Mouse (Mus musculus): Measurements from ENCODE around the gene Cntn4. TPM values are rescaled to one million over a fixed set of nuclear protein-coding genes. Genes with fewer than 3 reads are reported as not detected.
"Not testable (repeated sequence)": the region's sequence is repeated elsewhere in the genome, so short reads cannot be mapped to it uniquely, and the experiment has no call there.

Cntn4 gene
- polyA plus RNA-seq, 1 experiment: not detected

- Histone ChIP-seq H3K4me1 (replicated peaks; ENCODE audit: control insufficient read depth, insufficient read depth, low read length) (no peaks in the 10 kb centered on the region), H3K36me3 (ENCODE audit: control insufficient read depth, insufficient read depth, low read length) (no peaks in the 10 kb centered on the region), H3K27ac (ENCODE audit: control insufficient read depth, insufficient read depth, low read length) (no peak overlapping the region), H3K4me3 (ENCODE audit: control insufficient read depth, insufficient read depth, low read length) (no peak overlapping the region), H3K27me3 (ENCODE audit: control insufficient read depth, insufficient read depth, low read length) (no peaks in the 10 kb centered on the region)
- WGBS: 83% methylated on average over 3 of the region's 3 CpGs
- no peak for DNase-seq
- TF ChIP-seq POLR2A (IDR thresholded peaks at IDR 0.05; ENCODE audit: control insufficient read depth, extremely low read depth, insufficient read depth, low read length, poor library complexity): no peak
- TF ChIP-seq CTCF (IDR thresholded peaks at IDR 0.05; ENCODE audit: borderline replicate concordance, control insufficient read depth, extremely low read depth, insufficient read depth, low read length, poor library complexity): no peak
These were observed 672.6 kb downstream of the Cntn4 start for GRCm38 (mm10) chr6:106350072-106350471.

GRCm38 (mm10) chr6:106351389-106351788 is 673.9 kb downstream of the Cntn4 start:
- TF ChIP-seq POLR2A (IDR thresholded peaks at IDR 0.05; ENCODE audit: control insufficient read depth, extremely low read depth, insufficient read depth, low read length, poor library complexity) (no peak), CTCF (IDR thresholded peaks at IDR 0.05; ENCODE audit: borderline replicate concordance, control insufficient read depth, extremely low read depth, insufficient read depth, low read length, poor library complexity) (no peak)
- DNase-seq: no peak
- no peaks in the 10 kb centered on the region for H3K4me1 ChIP-seq (replicated peaks; ENCODE audit: control insufficient read depth, insufficient read depth, low read length)
- no peak overlapping the region for H3K4me3 ChIP-seq (ENCODE audit: control insufficient read depth, insufficient read depth, low read length)
- H3K27me3 ChIP-seq (ENCODE audit: control insufficient read depth, insufficient read depth, low read length): no peaks in the 10 kb centered on the region
- no peak overlapping the region for H3K27ac ChIP-seq (ENCODE audit: control insufficient read depth, insufficient read depth, low read length)
- 88% methylated on average over 2 of the region's 2 CpGs for WGBS
- no peaks in the 10 kb centered on the region for H3K36me3 ChIP-seq (ENCODE audit: control insufficient read depth, insufficient read depth, low read length)

GRCm38 (mm10) chr6:106358801-106359200 is 681.3 kb downstream of the Cntn4 start:
- not testable (repeated sequence) for H3K27me3 ChIP-seq (ENCODE audit: control insufficient read depth, insufficient read depth, low read length); H3K36me3 ChIP-seq (ENCODE audit: control insufficient read depth, insufficient read depth, low read length); H3K27ac ChIP-seq (ENCODE audit: control insufficient read depth, insufficient read depth, low read length); H3K4me1 ChIP-seq (replicated peaks; ENCODE audit: control insufficient read depth, insufficient read depth, low read length); H3K4me3 ChIP-seq (ENCODE audit: control insufficient read depth, insufficient read depth, low read length); DNase-seq
- WGBS: 88% methylated on average over 2 of the region's 2 CpGs

GRCm38 (mm10) chr6:106381288-106382025 is 704.0 kb downstream of the Cntn4 start:
- Histone ChIP-seq H3K27me3 (ENCODE audit: control insufficient read depth, insufficient read depth, low read length) (no peaks in the 10 kb centered on the region), H3K4me3 (ENCODE audit: control insufficient read depth, insufficient read depth, low read length) (no peak overlapping the region), H3K4me1 (replicated peaks; ENCODE audit: control insufficient read depth, insufficient read depth, low read length) (no peaks in the 10 kb centered on the region), H3K36me3 (ENCODE audit: control insufficient read depth, insufficient read depth, low read length) (no peaks in the 10 kb centered on the region), H3K27ac (ENCODE audit: control insufficient read depth, insufficient read depth, low read length) (no peak overlapping the region)
- TF ChIP-seq CTCF (IDR thresholded peaks at IDR 0.05; ENCODE audit: borderline replicate concordance, control insufficient read depth, extremely low read depth, insufficient read depth, low read length, poor library complexity) (no peak), POLR2A (IDR thresholded peaks at IDR 0.05; ENCODE audit: control insufficient read depth, extremely low read depth, insufficient read depth, low read length, poor library complexity) (no peak)
- DNase-seq: no peak
- 87% methylated on average over 6 of the region's 6 CpGs for WGBS

- TF ChIP-seq CTCF (IDR thresholded peaks at IDR 0.05; ENCODE audit: borderline replicate concordance, control insufficient read depth, extremely low read depth, insufficient read depth, low read length, poor library complexity) (no peak), POLR2A (IDR thresholded peaks at IDR 0.05; ENCODE audit: control insufficient read depth, extremely low read depth, insufficient read depth, low read length, poor library complexity) (no peak)
- H3K27ac ChIP-seq (ENCODE audit: control insufficient read depth, insufficient read depth, low read length): no peak overlapping the region
- no peaks in the 10 kb centered on the region for H3K36me3 ChIP-seq (ENCODE audit: control insufficient read depth, insufficient read depth, low read length)
- WGBS: 89% methylated on average over 2 of the region's 2 CpGs
- H3K27me3 ChIP-seq (ENCODE audit: control insufficient read depth, insufficient read depth, low read length): no peaks in the 10 kb centered on the region
- no peak overlapping the region for H3K4me3 ChIP-seq (ENCODE audit: control insufficient read depth, insufficient read depth, low read length)
- no peak for DNase-seq
- H3K4me1 ChIP-seq (replicated peaks; ENCODE audit: control insufficient read depth, insufficient read depth, low read length): no peaks in the 10 kb centered on the region
These were observed 710.5 kb downstream of the Cntn4 start for GRCm38 (mm10) chr6:106387833-106388406.

- H3K36me3 ChIP-seq (ENCODE audit: control insufficient read depth, insufficient read depth, low read length): no peaks in the 10 kb centered on the region
- WGBS: 77% methylated on average over 3 of the region's 3 CpGs
- no peak for DNase-seq
- H3K27me3 ChIP-seq (ENCODE audit: control insufficient read depth, insufficient read depth, low read length): no peaks in the 10 kb centered on the region
- no peak overlapping the region for H3K4me3 ChIP-seq (ENCODE audit: control insufficient read depth, insufficient read depth, low read length)
- H3K27ac ChIP-seq (ENCODE audit: control insufficient read depth, insufficient read depth, low read length): no peak overlapping the region
- TF ChIP-seq CTCF (IDR thresholded peaks at IDR 0.05; ENCODE audit: borderline replicate concordance, control insufficient read depth, extremely low read depth, insufficient read depth, low read length, poor library complexity): no peak
- no peak for TF ChIP-seq POLR2A (IDR thresholded peaks at IDR 0.05; ENCODE audit: control insufficient read depth, extremely low read depth, insufficient read depth, low read length, poor library complexity)
- H3K4me1 ChIP-seq (replicated peaks; ENCODE audit: control insufficient read depth, insufficient read depth, low read length): no peaks in the 10 kb centered on the region
These were observed 730.6 kb downstream of the Cntn4 start for GRCm38 (mm10) chr6:106408014-106408413.

- no peak for TF ChIP-seq POLR2A (IDR thresholded peaks at IDR 0.05; ENCODE audit: control insufficient read depth, extremely low read depth, insufficient read depth, low read length, poor library complexity)
- no peak for TF ChIP-seq CTCF (IDR thresholded peaks at IDR 0.05; ENCODE audit: borderline replicate concordance, control insufficient read depth, extremely low read depth, insufficient read depth, low read length, poor library complexity)
These were observed 731.2 kb downstream of the Cntn4 start for GRCm38 (mm10) chr6:106408634-106409033.

More at GRCm38 (mm10) chr6:106408634-106409033, 731.2 kb downstream of the Cntn4 start:
- 73% methylated on average over 3 of the region's 3 CpGs for WGBS
- H3K27ac ChIP-seq (ENCODE audit: control insufficient read depth, insufficient read depth, low read length): no peak overlapping the region
- H3K4me3 ChIP-seq (ENCODE audit: control insufficient read depth, insufficient read depth, low read length): no peak overlapping the region
- DNase-seq: no peak
- no peaks in the 10 kb centered on the region for H3K27me3 ChIP-seq (ENCODE audit: control insufficient read depth, insufficient read depth, low read length)
- no peaks in the 10 kb centered on the region for H3K36me3 ChIP-seq (ENCODE audit: control insufficient read depth, insufficient read depth, low read length)
- no peaks in the 10 kb centered on the region for H3K4me1 ChIP-seq (replicated peaks; ENCODE audit: control insufficient read depth, insufficient read depth, low read length)

All from thymus, adult 2 months (tissue).